Mouse (Mus musculus) lung, postnatal 0 days (tissue): ENCODE measurements around the gene Mbnl2. TPM values are rescaled to one million over a fixed set of nuclear protein-coding genes. Genes with fewer than 3 reads are reported as not detected.
A peak's percentile ranks its signal among the peaks of the same experiment; 100 is the strongest.

Experiments
- ATAC-seq: fragments of 200-750 bp; cut with Nextera tagmentation; 2 replicates; pipeline ENCODE4 v1.8.0; 2017; ENCODE audit warnings: moderate library complexity
- DNase-seq: peaks from one replicate; pipeline ENCODE4 v3.0.0-alpha.2; 2016; ENCODE audit warnings: low spot score
- H3K27ac ChIP-seq: fragments of 300-500 bp; sonication (generic); 2 replicates; pipeline ENCODE4 v1.5.1; 2014; ENCODE audit warnings: antibody characterized with exemption, mild to moderate bottlenecking, low read length, mixed read lengths
- H3K27me3 ChIP-seq: fragments of 300-500 bp; sonication (generic); replicated peaks from 2 replicates; pipeline ENCODE4 v1.6.1; 2014; ENCODE audit warnings: low read length, mixed read lengths; ENCODE audit not compliant: insufficient read depth
- H3K36me3 ChIP-seq: fragments of 300-500 bp; sonication (generic); 2 replicates; pipeline ENCODE4 v1.6.1; 2014; ENCODE audit warnings: low read length, mixed read lengths; ENCODE audit not compliant: insufficient read depth
- H3K4me1 ChIP-seq: fragments of 300-500 bp; sonication (generic); 2 replicates; pipeline ENCODE4 v1.6.1; 2014; ENCODE audit warnings: antibody characterized with exemption, low read depth, low read length, mixed read lengths; ENCODE audit not compliant: insufficient read depth
- H3K4me2 ChIP-seq: fragments of 300-500 bp; sonication (generic); replicated peaks from 2 replicates; pipeline ENCODE4 v1.6.1; 2014; ENCODE audit warnings: low read depth, mild to moderate bottlenecking, low read length, moderate library complexity, mixed read lengths
- H3K4me3 ChIP-seq: fragments of 300-500 bp; sonication (generic); 2 replicates; pipeline ENCODE4 v1.5.1; 2014; ENCODE audit warnings: low read depth, low read length
- H3K9ac ChIP-seq: fragments of 300-500 bp; sonication (generic); replicated peaks from 2 replicates; pipeline ENCODE4 v1.6.1; 2014; ENCODE audit warnings: low read depth, mild to moderate bottlenecking
- H3K9me3 ChIP-seq: fragments of 300-500 bp; sonication (generic); 2 replicates; pipeline ENCODE4 v1.6.1; 2016; ENCODE audit warnings: low read length, mixed read lengths
- CTCF ChIP-seq: IDR thresholded peaks from 2 replicates; pipeline ENCODE4 v1.5.1; 2016; ENCODE audit warnings: antibody characterized with exemption, mild to moderate bottlenecking
- EP300 ChIP-seq: IDR thresholded peaks from 2 replicates; pipeline ENCODE4 v1.6.1; 2016; ENCODE audit warnings: antibody characterized with exemption, mild to moderate bottlenecking, control low read depth
- WGBS: fragments of 180-500 bp; shearing (Covaris S2); extraction: QIAGEN DNeasy Blood & Tissue Kit; methylation state at CpG from one replicate; pipeline ENCODE4 v1.1.7; 2014; 5-methylcytosine and 5-hydroxymethylcytosine counted together
- polyA plus RNA-seq: library from polyadenylated mRNA; unstranded; fragments of >200 nt; fragmentation: Nextera tagmentation; extraction: Ambion mirVana; gene quantifications from 2 replicates; pipeline ENCODE4 v1.2.1, GENCODE M21; 2015

The Mbnl2 gene
- polyA plus RNA-seq, 1 experiment from 2014 or later: 171 TPM

DNA sequence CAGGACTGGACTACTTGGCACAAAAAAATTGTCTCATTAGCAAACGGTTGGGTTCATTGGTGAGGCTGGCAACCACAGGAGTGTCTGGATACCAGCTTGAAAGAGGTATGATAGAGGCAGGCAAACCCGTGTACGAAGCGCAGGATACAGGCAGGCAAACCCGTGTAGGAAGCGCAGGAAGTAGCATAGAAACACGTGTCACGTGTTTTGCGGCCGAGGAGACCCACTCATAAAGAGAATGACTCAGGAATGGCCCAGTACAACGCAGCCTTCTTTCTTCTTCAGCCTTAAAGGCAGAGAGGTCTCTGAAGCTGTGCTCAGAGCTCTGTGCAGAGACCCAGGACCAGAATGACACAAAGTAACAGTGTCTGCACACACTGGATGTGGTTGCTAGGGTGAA is 13.9 kb upstream of the Mbnl2 start:
- no peak for TF ChIP-seq CTCF
- no peak for TF ChIP-seq EP300
- ATAC-seq: no peak
- H3K4me3 ChIP-seq: no peak overlapping the region
- H3K36me3 ChIP-seq: no peaks in the 10 kb centered on the region
- H3K9me3 ChIP-seq: no peaks in the 10 kb centered on the region
- H3K27me3 ChIP-seq: no peaks in the 10 kb centered on the region
- H3K27ac ChIP-seq: no peak overlapping the region
- no peak overlapping the region for H3K4me2 ChIP-seq
- no peak overlapping the region for H3K9ac ChIP-seq
- WGBS: 83% methylated on average over 11 of the region's 11 CpGs
- no peak for DNase-seq
- no peaks in the 10 kb centered on the region for H3K4me1 ChIP-seq

DNA sequence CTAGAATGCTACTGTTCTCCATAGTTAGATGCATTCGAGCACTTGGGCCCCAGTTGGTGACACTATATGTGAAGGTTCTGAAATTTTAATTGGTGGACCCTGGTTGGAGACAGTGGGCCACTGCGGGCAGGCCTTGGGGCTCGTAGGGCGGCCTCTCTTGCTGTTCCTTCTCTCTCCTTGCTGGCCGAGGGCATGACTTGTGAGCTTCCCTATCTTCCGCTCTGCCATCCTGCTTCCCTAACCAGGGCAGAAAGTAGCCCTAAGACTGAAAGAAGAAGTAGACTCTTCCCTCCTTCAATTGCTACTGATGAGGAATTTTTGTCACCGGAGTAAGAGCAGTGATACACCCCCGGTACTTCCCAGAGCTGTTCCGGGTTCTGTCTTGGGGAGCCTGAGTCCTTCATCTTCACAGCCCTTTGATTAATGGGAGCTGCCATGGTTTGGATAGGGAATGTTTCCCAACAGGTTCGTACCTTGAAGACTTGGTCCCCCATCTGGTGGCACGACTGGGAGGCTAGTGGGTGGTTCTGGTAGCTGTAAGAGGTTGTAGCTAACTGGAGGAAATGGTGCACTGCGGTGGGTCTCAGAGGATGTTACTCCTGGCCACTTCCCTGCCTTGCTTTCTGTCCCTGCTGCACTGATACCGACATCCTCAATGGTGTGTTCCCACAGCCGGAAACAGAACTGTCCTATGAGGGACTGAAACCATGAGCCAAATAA is 12.6 kb upstream of the Mbnl2 start:
- Histone ChIP-seq H3K27ac (no peak overlapping the region), H3K27me3 (no peaks in the 10 kb centered on the region), H3K4me2 (no peak overlapping the region), H3K4me3 (no peak overlapping the region), H3K4me1 (no peaks in the 10 kb centered on the region), H3K36me3 (no peaks in the 10 kb centered on the region), H3K9me3 (no peaks in the 10 kb centered on the region), H3K9ac (no peak overlapping the region)
- ATAC-seq (no peak), DNase-seq (no peak)
- 83% methylated on average over 14 of the region's 14 CpGs for WGBS
- TF ChIP-seq CTCF (no peak), EP300 (no peak)

DNA sequence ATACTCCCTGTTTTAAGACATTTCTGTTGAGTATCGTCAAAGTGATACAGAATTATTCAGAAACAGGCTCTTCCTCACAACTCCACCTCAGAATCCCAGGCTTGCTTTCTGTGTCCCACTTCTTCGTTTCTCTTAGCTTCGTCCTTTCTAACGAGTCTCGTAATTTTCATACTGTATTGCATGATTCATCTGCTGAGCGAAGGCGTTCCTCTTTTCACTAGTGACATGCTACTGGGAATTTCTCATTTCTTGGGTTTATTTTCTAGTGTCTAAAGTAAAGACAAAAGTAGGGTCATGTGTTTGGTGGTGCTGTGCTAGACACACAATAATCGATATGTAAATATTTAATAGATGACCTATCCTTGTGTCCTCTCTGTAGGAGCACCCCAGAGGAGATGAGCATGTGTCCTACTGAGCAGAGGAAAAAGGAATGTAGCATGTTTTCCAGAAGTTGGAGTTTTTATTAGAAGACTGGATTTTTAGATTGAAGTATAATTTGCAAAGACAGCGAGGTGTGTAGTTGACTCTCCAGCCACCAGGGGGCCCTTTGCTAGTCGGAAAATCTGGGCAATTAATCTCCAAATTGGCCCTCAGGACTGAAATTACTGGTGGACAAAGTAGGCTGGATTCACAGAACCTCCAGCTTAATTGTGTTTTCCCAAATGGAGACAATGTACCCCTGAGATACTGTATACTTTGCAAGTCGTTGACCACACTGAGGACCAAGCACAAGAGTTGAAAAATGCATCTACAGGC is 11.9 kb upstream of the Mbnl2 start:
- no peaks in the 10 kb centered on the region for H3K27me3 ChIP-seq
- no peak overlapping the region for H3K4me3 ChIP-seq
- H3K9ac ChIP-seq: no peak overlapping the region
- no peaks in the 10 kb centered on the region for H3K9me3 ChIP-seq
- H3K4me1 ChIP-seq: no peaks in the 10 kb centered on the region
- TF ChIP-seq CTCF (peak; percentile 74), EP300 (peak; percentile 45; the same call in 1 of the 2 replicates)
- H3K27ac ChIP-seq: no peak overlapping the region
- ATAC-seq (no peak), DNase-seq (peak; percentile 52)
- H3K36me3 ChIP-seq: no peaks in the 10 kb centered on the region
- no peak overlapping the region for H3K4me2 ChIP-seq
- 75% methylated on average over 11 of the region's 11 CpGs for WGBS

DNA sequence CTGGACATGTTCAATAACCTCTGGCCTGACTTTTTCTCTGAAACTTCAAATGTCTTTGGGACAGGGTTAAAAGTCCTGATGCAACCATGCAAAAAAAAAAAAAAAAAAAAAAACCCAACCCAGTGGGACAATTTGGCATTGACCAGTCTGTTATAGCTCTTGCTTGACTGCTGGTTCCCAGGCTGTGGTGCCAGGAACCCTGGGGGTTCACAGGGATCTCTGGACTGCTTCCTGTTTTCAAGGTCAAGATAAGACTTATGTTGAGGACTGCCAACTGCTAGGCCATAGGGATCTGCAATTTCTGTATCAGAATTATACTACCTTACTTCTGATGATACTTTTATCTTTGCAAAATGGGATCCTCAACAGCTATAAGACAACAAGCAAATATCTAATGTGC is 9.6 kb upstream of the Mbnl2 start:
- H3K36me3 ChIP-seq: no peaks in the 10 kb centered on the region
- TF ChIP-seq EP300: no peak
- no peak for TF ChIP-seq CTCF
- H3K27me3 ChIP-seq: no peaks in the 10 kb centered on the region
- H3K9ac ChIP-seq: no peak overlapping the region
- no peak for DNase-seq
- no peak overlapping the region for H3K4me3 ChIP-seq
- H3K4me2 ChIP-seq: no peak overlapping the region
- H3K27ac ChIP-seq: no peak overlapping the region
- ATAC-seq: no peak
- H3K4me1 ChIP-seq: no peaks in the 10 kb centered on the region
- no peaks in the 10 kb centered on the region for H3K9me3 ChIP-seq

DNA sequence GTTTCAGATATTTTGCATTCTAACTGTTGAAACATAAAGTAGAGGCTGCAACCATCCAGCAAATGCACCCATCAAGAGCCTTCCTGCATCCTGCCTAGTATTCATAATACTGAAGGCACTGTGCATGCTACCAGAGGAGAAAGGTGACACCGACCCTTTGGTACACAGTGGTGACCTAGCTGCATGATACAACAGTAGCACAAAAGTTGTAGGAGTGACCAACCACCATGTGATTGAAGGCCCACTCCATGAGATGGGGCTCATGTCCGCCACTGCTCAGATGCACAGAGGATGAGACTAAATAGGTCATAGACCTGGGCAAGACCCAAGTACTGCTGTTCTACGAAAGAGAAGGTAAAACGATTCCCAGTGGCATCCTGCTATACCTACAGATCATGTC is 8.3 kb upstream of the Mbnl2 start:
- no peaks in the 10 kb centered on the region for H3K9me3 ChIP-seq
- no peaks in the 10 kb centered on the region for H3K27me3 ChIP-seq
- no peak overlapping the region for H3K4me2 ChIP-seq
- H3K4me1 ChIP-seq: no peaks in the 10 kb centered on the region
- no peak overlapping the region for H3K4me3 ChIP-seq
- no peaks in the 10 kb centered on the region for H3K36me3 ChIP-seq
- DNase-seq (no peak), ATAC-seq (no peak)
- no peak overlapping the region for H3K27ac ChIP-seq
- no peak overlapping the region for H3K9ac ChIP-seq
- 91% methylated on average over 4 of the region's 4 CpGs for WGBS
- TF ChIP-seq EP300: no peak

DNA sequence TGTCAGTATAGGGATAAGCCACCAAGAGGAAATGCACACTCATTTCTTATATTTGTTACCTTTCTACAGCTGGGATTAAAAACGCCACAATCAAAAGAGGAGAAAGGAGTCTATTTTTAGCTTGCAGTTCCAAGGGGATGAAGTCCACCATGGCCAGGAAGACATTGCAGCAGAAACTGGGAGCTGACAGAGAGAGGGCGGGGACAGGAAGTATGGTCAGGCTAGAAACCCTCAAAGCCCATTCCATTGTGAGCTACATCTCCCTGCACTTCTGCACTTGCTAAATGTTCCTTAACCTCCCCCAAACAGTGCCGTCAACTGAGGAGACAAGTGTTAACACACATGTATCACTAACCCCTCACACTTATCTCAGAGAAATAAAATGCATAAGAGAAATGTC is 5.4 kb upstream of the Mbnl2 start:
- no peaks in the 10 kb centered on the region for H3K27me3 ChIP-seq
- DNase-seq: no peak
- WGBS: 51% methylated on average over 3 of the region's 3 CpGs
- H3K4me2 ChIP-seq: no peak overlapping the region
- H3K36me3 ChIP-seq: no peaks in the 10 kb centered on the region
- 0 out of 2 replicates have a peak, but pooled peaks cover 3% of the 10 kb centered on the region for H3K4me1 ChIP-seq
- no peak overlapping the region for H3K9ac ChIP-seq
- no peaks in the 10 kb centered on the region for H3K9me3 ChIP-seq
- no peak overlapping the region for H3K27ac ChIP-seq
- ATAC-seq: no peak
- no peak overlapping the region for H3K4me3 ChIP-seq
- TF ChIP-seq CTCF: no peak
- no peak for TF ChIP-seq EP300
